Mouse (Mus musculus) midbrain, embryonic 14.5 days (tissue): ENCODE data around the gene Yod1. TPM values are rescaled to one million over a fixed set of nuclear protein-coding genes. Genes with fewer than 3 reads are reported as not detected.

Experiments used
- ATAC-seq: fragments of 200-750 bp; cut with Nextera tagmentation; 2 replicates; pipeline ENCODE4 v1.8.0; 2017; ENCODE audit warnings: moderate number of reproducible peaks, moderate library complexity; ENCODE audit not compliant: low FRiP score, low TSS enrichment
- DNase-seq: peaks from one replicate; pipeline ENCODE4 v3.0.0-alpha.2; 2015
- H3K27ac ChIP-seq: fragments of 300-500 bp; sonication (generic); replicated peaks from 2 replicates; pipeline ENCODE4 v1.5.1; 2014; ENCODE audit warnings: mild to moderate bottlenecking, low read depth, low read length, moderate library complexity
- H3K27me3 ChIP-seq: fragments of 300-500 bp; sonication (generic); 2 replicates; pipeline ENCODE4 v1.6.1; 2014; ENCODE audit warnings: low read length, control low read depth, mixed read lengths; ENCODE audit not compliant: control insufficient read depth, insufficient read depth
- H3K36me3 ChIP-seq: fragments of 300-500 bp; sonication (generic); 2 replicates; pipeline ENCODE4 v1.6.1; 2014; ENCODE audit warnings: low read length, control low read depth; ENCODE audit not compliant: control insufficient read depth, insufficient read depth
- H3K4me1 ChIP-seq: fragments of 300-500 bp; sonication (generic); 2 replicates; pipeline ENCODE4 v1.6.1; 2014; ENCODE audit warnings: mild to moderate bottlenecking, antibody characterized with exemption, low read length, control low read depth; ENCODE audit not compliant: control insufficient read depth, insufficient read depth
- H3K4me2 ChIP-seq: fragments of 300-500 bp; sonication (generic); 2 replicates; pipeline ENCODE4 v1.6.1; 2014; ENCODE audit warnings: mild to moderate bottlenecking, low read length, moderate library complexity
- H3K4me3 ChIP-seq: fragments of 300-500 bp; sonication (generic); replicated peaks from 2 replicates; pipeline ENCODE4 v1.5.1; 2014; ENCODE audit warnings: low read depth, low read length
- H3K9ac ChIP-seq: fragments of 300-500 bp; sonication (generic); replicated peaks from 2 replicates; pipeline ENCODE4 v1.6.1; 2014; ENCODE audit warnings: mild to moderate bottlenecking, low read length, moderate library complexity
- H3K9me3 ChIP-seq: fragments of 300-500 bp; sonication (generic); 2 replicates; pipeline ENCODE4 v1.6.1; 2016; ENCODE audit warnings: low read length, control low read depth, mixed read lengths; ENCODE audit not compliant: control insufficient read depth
- WGBS: fragments of 180-500 bp; shearing (Covaris S2); extraction: QIAGEN DNeasy Blood & Tissue Kit; methylation state at CpG from one replicate; pipeline ENCODE4 v1.1.7; 2014; 5-methylcytosine and 5-hydroxymethylcytosine counted together
- polyA plus RNA-seq: library from polyadenylated mRNA; unstranded; fragments of >200 nt; fragmentation: Nextera tagmentation; extraction: Ambion mirVana; gene quantifications from 2 replicates; pipeline ENCODE4 v1.2.1, GENCODE M21; 2014

Yod1 gene
- polyA plus RNA-seq, 1 experiment from 2014 or later, result 15.4 TPM

DNA sequence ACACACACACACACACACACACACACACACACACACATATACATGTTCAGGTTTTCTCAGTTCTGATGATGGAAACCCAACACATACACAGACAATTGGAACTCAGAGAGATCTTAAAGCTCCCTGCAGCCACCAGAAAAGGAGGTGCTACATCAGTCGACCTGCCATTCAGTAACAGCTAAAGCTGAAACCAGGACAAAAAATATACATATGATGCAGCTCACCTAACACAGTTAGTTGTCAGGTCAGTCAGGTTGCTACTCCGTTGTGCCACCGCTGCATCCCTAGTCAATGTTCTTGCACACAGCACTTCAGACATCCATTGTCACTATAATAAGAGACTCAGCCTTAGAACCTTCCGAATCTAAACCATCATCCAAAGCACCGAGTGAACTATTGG is 27.8 kb downstream of the Yod1 start:
- no peak overlapping the region for H3K4me2 ChIP-seq
- DNase-seq, result no peak
- H3K4me1 ChIP-seq, result no peaks in the 10 kb centered on the region
- WGBS, result 82% methylated on average over 5 of the region's 5 CpGs
- no peak for ATAC-seq
- H3K36me3 ChIP-seq, result no peaks in the 10 kb centered on the region
- H3K27me3 ChIP-seq, result no peaks in the 10 kb centered on the region
- H3K27ac ChIP-seq, result no peak overlapping the region
- H3K9me3 ChIP-seq, result no peaks in the 10 kb centered on the region
- H3K4me3 ChIP-seq, result no peak overlapping the region
- no peak overlapping the region for H3K9ac ChIP-seq

- H3K9me3 ChIP-seq, result no peaks in the 10 kb centered on the region
- H3K27ac ChIP-seq, result no peak overlapping the region
- ATAC-seq (no peak), DNase-seq (no peak)
- no peak overlapping the region for H3K9ac ChIP-seq
- H3K4me2 ChIP-seq, result no peak overlapping the region
- no peak overlapping the region for H3K4me3 ChIP-seq
- H3K4me1 ChIP-seq, result no peaks in the 10 kb centered on the region
- WGBS, result 98% methylated on average over 3 of the region's 3 CpGs
- H3K36me3 ChIP-seq, result no peaks in the 10 kb centered on the region
- no peaks in the 10 kb centered on the region for H3K27me3 ChIP-seq
Observed at GRCm38 (mm10) chr1:130745591-130745990, 28.5 kb downstream of the Yod1 start.

DNA sequence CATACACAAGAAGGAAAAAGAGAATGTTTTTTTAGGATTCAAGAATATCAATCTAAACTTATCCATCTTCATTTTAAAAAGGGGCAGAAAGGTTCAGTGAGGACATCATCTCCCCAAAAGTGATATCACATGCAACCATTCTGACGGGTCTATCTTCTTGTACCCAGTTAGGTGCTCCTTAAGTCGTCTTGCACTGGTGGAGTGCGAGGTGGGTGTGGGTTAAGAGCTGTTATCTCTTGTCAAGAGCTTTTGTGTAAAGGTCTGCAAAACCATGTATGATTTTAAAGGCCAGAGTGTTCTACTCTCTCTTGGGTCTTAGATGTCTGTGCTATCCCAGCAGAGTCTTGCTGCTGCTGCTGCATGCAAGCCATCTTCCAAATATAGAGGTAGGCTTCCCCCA is 29.7 kb downstream of the Yod1 start:
- Histone ChIP-seq H3K36me3 (no peaks in the 10 kb centered on the region), H3K9ac (no peak overlapping the region), H3K9me3 (no peaks in the 10 kb centered on the region), H3K4me1 (no peaks in the 10 kb centered on the region), H3K27me3 (no peaks in the 10 kb centered on the region), H3K27ac (no peak overlapping the region), H3K4me2 (no peak overlapping the region), H3K4me3 (no peak overlapping the region)
- ATAC-seq, result no peak
- no peak for DNase-seq
- 92% methylated on average over 3 of the region's 3 CpGs for WGBS

- no peaks in the 10 kb centered on the region for H3K36me3 ChIP-seq
- no peak overlapping the region for H3K4me2 ChIP-seq
- H3K9me3 ChIP-seq, result no peaks in the 10 kb centered on the region
- DNase-seq (no peak), ATAC-seq (no peak)
- 86% methylated on average over 9 of the region's 9 CpGs for WGBS
- H3K27ac ChIP-seq, result no peak overlapping the region
- H3K4me3 ChIP-seq, result no peak overlapping the region
- no peaks in the 10 kb centered on the region for H3K27me3 ChIP-seq
- no peak overlapping the region for H3K9ac ChIP-seq
- H3K4me1 ChIP-seq, result no peaks in the 10 kb centered on the region
Observed at GRCm38 (mm10) chr1:130759689-130760088, 42.6 kb downstream of the Yod1 start.

GRCm38 (mm10) chr1:130761597-130761996 is 44.5 kb downstream of the Yod1 start:
- 72% methylated on average over 1 of the region's 1 CpGs for WGBS
- DNase-seq, result no peak
- no peaks in the 10 kb centered on the region for H3K4me1 ChIP-seq
- H3K9ac ChIP-seq, result no peak overlapping the region
- no peaks in the 10 kb centered on the region for H3K27me3 ChIP-seq
- H3K9me3 ChIP-seq, result no peaks in the 10 kb centered on the region
- ATAC-seq, result no peak
- no peak overlapping the region for H3K4me3 ChIP-seq
- no peaks in the 10 kb centered on the region for H3K36me3 ChIP-seq
- no peak overlapping the region for H3K4me2 ChIP-seq
- no peak overlapping the region for H3K27ac ChIP-seq

GRCm38 (mm10) chr1:130762045-130762760 is 45.1 kb downstream of the Yod1 start:
- no peak for ATAC-seq
- Histone ChIP-seq H3K27ac (no peak overlapping the region), H3K9me3 (no peaks in the 10 kb centered on the region), H3K36me3 (no peaks in the 10 kb centered on the region), H3K4me1 (no peaks in the 10 kb centered on the region), H3K9ac (no peak overlapping the region), H3K4me2 (no peak overlapping the region), H3K4me3 (no peak overlapping the region), H3K27me3 (no peaks in the 10 kb centered on the region)
- 88% methylated on average over 3 of the region's 3 CpGs for WGBS
- DNase-seq, result no peak

- no peak overlapping the region for H3K27ac ChIP-seq
- H3K9ac ChIP-seq, result no peak overlapping the region
- no peaks in the 10 kb centered on the region for H3K27me3 ChIP-seq
- no peaks in the 10 kb centered on the region for H3K4me1 ChIP-seq
- 88% methylated on average over 12 of the region's 12 CpGs for WGBS
- DNase-seq (no peak), ATAC-seq (no peak)
- no peak overlapping the region for H3K4me3 ChIP-seq
- H3K9me3 ChIP-seq, result no peaks in the 10 kb centered on the region
- no peak overlapping the region for H3K4me2 ChIP-seq
- no peaks in the 10 kb centered on the region for H3K36me3 ChIP-seq
Observed at GRCm38 (mm10) chr1:130764027-130764461, 46.9 kb downstream of the Yod1 start.

DNA sequence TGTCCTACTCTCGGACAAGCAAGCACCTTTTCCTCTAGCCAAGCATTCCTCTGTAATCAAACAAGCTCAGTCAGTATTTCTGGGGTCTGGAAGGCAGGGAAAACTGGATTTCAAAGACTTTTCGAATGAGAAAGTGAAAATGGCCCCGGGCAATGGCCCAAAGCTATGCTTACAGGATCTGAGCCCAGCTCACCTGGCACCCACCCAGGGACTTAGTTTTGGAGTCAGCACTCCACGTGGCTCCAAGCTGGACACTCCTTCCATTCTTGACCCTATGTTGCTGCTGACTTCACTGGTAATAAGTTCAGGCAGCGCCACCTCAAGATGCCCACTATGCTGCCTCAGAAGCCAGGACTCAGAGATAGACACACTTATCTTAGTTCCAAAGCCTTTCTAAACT is 49.9 kb downstream of the Yod1 start:
- H3K9ac ChIP-seq, result no peak overlapping the region
- ATAC-seq, result no peak
- no peaks in the 10 kb centered on the region for H3K36me3 ChIP-seq
- no peaks in the 10 kb centered on the region for H3K27me3 ChIP-seq
- H3K27ac ChIP-seq, result no peak overlapping the region
- no peaks in the 10 kb centered on the region for H3K9me3 ChIP-seq
- no peak overlapping the region for H3K4me3 ChIP-seq
- no peak overlapping the region for H3K4me2 ChIP-seq
- WGBS, result 81% methylated on average over 5 of the region's 5 CpGs
- peak; percentile 6 for DNase-seq
- H3K4me1 ChIP-seq, result no peaks in the 10 kb centered on the region

DNA sequence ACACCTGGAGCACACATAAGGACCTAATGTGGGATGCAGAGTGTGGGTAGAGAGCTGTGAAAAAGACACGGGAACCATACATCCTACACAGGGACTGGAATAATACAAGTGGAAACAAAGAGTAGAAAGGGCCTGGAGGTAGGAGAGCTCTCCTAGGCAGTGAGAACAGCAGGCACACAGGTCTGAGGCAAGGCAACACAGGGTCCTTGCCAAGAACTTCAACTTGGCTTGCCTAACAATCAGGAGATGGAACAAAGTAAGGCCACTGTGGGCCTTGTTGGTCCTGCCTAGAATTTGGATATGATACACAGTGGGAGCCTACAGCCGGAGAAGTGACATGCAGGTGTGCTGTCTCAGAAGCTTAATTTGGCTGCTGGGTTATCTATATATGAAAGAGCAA is 52.8 kb downstream of the Yod1 start:
- Histone ChIP-seq H3K27me3 (no peaks in the 10 kb centered on the region), H3K4me1 (no peaks in the 10 kb centered on the region), H3K27ac (no peak overlapping the region), H3K4me2 (no peak overlapping the region), H3K9me3 (no peaks in the 10 kb centered on the region), H3K9ac (no peak overlapping the region), H3K36me3 (no peaks in the 10 kb centered on the region), H3K4me3 (no peak overlapping the region)
- WGBS, result 89% methylated on average over 2 of the region's 2 CpGs
- DNase-seq, result no peak
- no peak for ATAC-seq
